Comparison of ENCODE assay signal across 20 mouse cellular contexts in the genomic region with DNA sequence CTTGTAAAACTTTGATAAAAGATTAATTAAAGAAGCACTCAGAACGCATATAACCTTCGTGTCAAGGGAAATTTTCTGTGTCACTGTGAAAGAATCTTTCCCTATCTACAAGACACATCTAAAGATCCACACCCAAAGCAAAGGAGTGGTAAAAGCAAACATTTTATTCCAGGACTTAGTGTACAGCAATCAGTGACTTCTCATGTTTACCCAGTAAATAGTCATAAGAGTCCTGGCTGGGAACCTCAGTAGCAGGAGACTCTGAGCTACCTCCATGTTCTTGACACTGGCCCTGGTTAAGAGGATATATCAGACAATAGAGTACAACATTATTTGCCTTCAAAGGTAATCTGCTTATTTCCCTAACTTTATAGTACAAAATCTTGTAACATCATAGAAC.
DNase-seq lines count a peak whose midpoint lies in the region; ATAC-seq lines count a peak whose summit lies in the region.
"Had no signal": no experiment of that assay in that cellular context is flagged by ENCODE, and none has a peak within 500 bp of the region (broad histone marks: within the 10 kb centered on the region; RNA-seq: fewer than 3 reads in every experiment).

No protein-coding gene starts in this region.

- H3K36me3 ChIP-seq in liver, embryonic 12.5 days: peaks cover 6% of the 10 kb centered on the region; the same call in 1 of the 2 replicates
- H3K36me3 ChIP-seq in liver, embryonic 11.5 days (ENCODE audit: control insufficient read depth, insufficient read depth, low read length): no peaks in the 10 kb centered on the region
- no peaks in the 10 kb centered on the region; the same call in 1 of the 2 replicates for H3K36me3 ChIP-seq in liver, embryonic 15.5 days (replicated peaks)
- no peaks in the 10 kb centered on the region for H3K36me3 ChIP-seq in stomach, embryonic 15.5 days
- H3K36me3 ChIP-seq in heart, embryonic 10.5 days: no peaks in the 10 kb centered on the region
- H3K36me3 ChIP-seq: embryonic facial prominence, embryonic 13.5 days; hindbrain, embryonic 13.5 days had no signal

- intact Hi-C loops in gastrocnemius, postnatal 14 days (cut with DNase I; ENCODE audit: low total_unique reads): no loop called here

- ATAC-seq in liver, embryonic 12.5 days: no peak
- no peak for ATAC-seq in liver, embryonic 11.5 days (replicated peaks; ENCODE audit: low FRiP score)
- ATAC-seq in erythroid progenitor cell, adult 5-6 weeks (replicated peaks; ENCODE audit: low FRiP score, poor library complexity, severe bottlenecking): 0 out of 2 replicates have a peak, but pooled peaks have one; percentile 22
- 0 out of 2 replicates have a peak, but pooled peaks have one; percentile 23 for ATAC-seq in liver, embryonic 15.5 days (ENCODE audit: insufficient read depth)
- ATAC-seq in stomach, embryonic 15.5 days (ENCODE audit: insufficient read depth, low FRiP score, low read depth): peak; percentile 56; the same call in 1 of the 2 replicates
- ATAC-seq: activated CD4-positive, CD25-positive, alpha-beta regulatory T cell, adult 4 months; forebrain, embryonic 13.5 days; forebrain, postnatal 0 days had no signal

- peaks cover 57% of the 10 kb centered on the region for H3K4me1 ChIP-seq in liver, embryonic 12.5 days
- peaks cover 24% of the 10 kb centered on the region for H3K4me1 ChIP-seq in liver, embryonic 11.5 days (replicated peaks; ENCODE audit: control insufficient read depth, insufficient read depth, low read length)
- peaks cover 52% of the 10 kb centered on the region for H3K4me1 ChIP-seq in liver, embryonic 15.5 days (replicated peaks)
- H3K4me1 ChIP-seq in stomach, embryonic 15.5 days: 0 out of 2 replicates have a peak, but pooled peaks cover 4% of the 10 kb centered on the region
- peaks cover 17% of the 10 kb centered on the region for H3K4me1 ChIP-seq in heart, embryonic 10.5 days

- H3K4me3 ChIP-seq in liver, embryonic 12.5 days: no peak overlapping the region
- H3K4me3 ChIP-seq in liver, embryonic 11.5 days (ENCODE audit: low read depth, low read length): no peak overlapping the region
- no peak overlapping the region for H3K4me3 ChIP-seq in liver, embryonic 15.5 days (replicated peaks)
- no peak overlapping the region for H3K4me3 ChIP-seq in stomach, embryonic 15.5 days (replicated peaks)
- no peak overlapping the region for H3K4me3 ChIP-seq in heart, embryonic 10.5 days
- H3K4me3 ChIP-seq: embryonic facial prominence, embryonic 13.5 days; forebrain, embryonic 13.5 days; gastrocnemius, adult 2 months; hindbrain, embryonic 13.5 days had no signal

- H3K27ac ChIP-seq in liver, embryonic 12.5 days: peak overlapping the region; percentile 58; the same call in 1 of the 2 replicates
- H3K27ac ChIP-seq in liver, embryonic 11.5 days (ENCODE audit: low read depth, low read length): no peak overlapping the region
- no peak overlapping the region for H3K27ac ChIP-seq in liver, embryonic 15.5 days (replicated peaks)
- H3K27ac ChIP-seq in stomach, embryonic 15.5 days: no peak overlapping the region
- no peak overlapping the region for H3K27ac ChIP-seq in heart, embryonic 10.5 days
- H3K27ac ChIP-seq: embryonic facial prominence, embryonic 13.5 days; forebrain, embryonic 13.5 days; gastrocnemius, adult 2 months; hindbrain, embryonic 13.5 days had no signal

- H3K4me2 ChIP-seq in liver, embryonic 12.5 days: peak overlapping the region; percentile 50
- H3K4me2 ChIP-seq in liver, embryonic 11.5 days: no peak overlapping the region
- H3K4me2 ChIP-seq in liver, embryonic 15.5 days: peak overlapping the region; percentile 29
- no peak overlapping the region for H3K4me2 ChIP-seq in stomach, embryonic 15.5 days
- H3K4me2 ChIP-seq: embryonic facial prominence, embryonic 13.5 days; forebrain, embryonic 13.5 days; hindbrain, embryonic 13.5 days had no signal

- no peak for DNase-seq in liver, embryonic 11.5 days (ENCODE audit: low spot score)
- no peak for DNase-seq in gastrocnemius, postnatal 14 days
- DNase-seq in heart, embryonic 10.5 days (ENCODE audit: low spot score): no peak
- no peak for DNase-seq in left cerebral cortex, adult 9 months (ENCODE audit: low spot score in 2 of 2)
- DNase-seq: adrenal gland, postnatal 14 days; cerebellum, adult 11-12 months; cerebellum, adult 9-11 months; cerebellum, postnatal 36 days; forebrain, postnatal 0 days; gastrocnemius, adult 2 months; gastrocnemius, postnatal 36 days; heart, postnatal 10 days had no signal

- WGBS in liver, embryonic 12.5 days (ENCODE audit: insufficient replicate concordance): 61% methylated on average over 2 of the region's 2 CpGs
- 57% methylated on average over 2 of the region's 2 CpGs for WGBS in liver, embryonic 11.5 days
- WGBS in liver, embryonic 15.5 days (ENCODE audit: insufficient replicate concordance): 36% methylated on average over 2 of the region's 2 CpGs
- WGBS in stomach, embryonic 15.5 days: 71% methylated on average over 2 of the region's 2 CpGs
- 80% methylated on average over 2 of the region's 2 CpGs for WGBS in heart, embryonic 10.5 days

- no peaks in the 10 kb centered on the region for H3K9me3 ChIP-seq in liver, embryonic 12.5 days (replicated peaks)
- no peaks in the 10 kb centered on the region for H3K9me3 ChIP-seq in liver, embryonic 11.5 days (ENCODE audit: control insufficient read depth, low read length)
- no peaks in the 10 kb centered on the region for H3K9me3 ChIP-seq in liver, embryonic 15.5 days (replicated peaks)
- H3K9me3 ChIP-seq in stomach, embryonic 15.5 days: no peaks in the 10 kb centered on the region
- no peaks in the 10 kb centered on the region for H3K9me3 ChIP-seq in heart, embryonic 10.5 days
- H3K9me3 ChIP-seq: embryonic facial prominence, embryonic 13.5 days; forebrain, embryonic 13.5 days; hindbrain, embryonic 13.5 days had no signal

- no peak overlapping the region; the same call in 1 of the 2 replicates for H3K9ac ChIP-seq in liver, embryonic 12.5 days
- no peak overlapping the region for H3K9ac ChIP-seq in liver, embryonic 11.5 days (ENCODE audit: low read depth, low read length)
- no peak overlapping the region for H3K9ac ChIP-seq in liver, embryonic 15.5 days
- no peak overlapping the region for H3K9ac ChIP-seq in stomach, embryonic 15.5 days
- H3K9ac ChIP-seq: embryonic facial prominence, embryonic 13.5 days; forebrain, embryonic 13.5 days; forebrain, postnatal 0 days; hindbrain, embryonic 13.5 days had no signal

- H3K27me3 ChIP-seq in liver, embryonic 12.5 days (replicated peaks): no peaks in the 10 kb centered on the region
- H3K27me3 ChIP-seq in liver, embryonic 11.5 days (replicated peaks; ENCODE audit: control insufficient read depth, insufficient read depth, low read length): no peaks in the 10 kb centered on the region
- no peaks in the 10 kb centered on the region for H3K27me3 ChIP-seq in liver, embryonic 15.5 days
- no peaks in the 10 kb centered on the region for H3K27me3 ChIP-seq in stomach, embryonic 15.5 days (replicated peaks)
- H3K27me3 ChIP-seq in heart, embryonic 10.5 days (ENCODE audit: insufficient read depth, poor library complexity, severe bottlenecking): no peaks in the 10 kb centered on the region
- H3K27me3 ChIP-seq: embryonic facial prominence, embryonic 13.5 days; forebrain, embryonic 13.5 days; hindbrain, embryonic 13.5 days had no signal

Comparison
In these comparisons a context has a peak if more than half of its experiments do, and no peak if none do; other contexts are left out.
1. ATAC-seq: peak in erythroid progenitor cell, adult 5-6 weeks (single experiment), liver, embryonic 15.5 days (single experiment) and stomach, embryonic 15.5 days (single experiment); none in liver, embryonic 12.5 days (single experiment) and liver, embryonic 11.5 days (single experiment).
2. H3K4me2 ChIP-seq: peak in liver, embryonic 12.5 days (single experiment) and liver, embryonic 15.5 days (single experiment); none in liver, embryonic 11.5 days (single experiment) and stomach, embryonic 15.5 days (single experiment).